Mouse (Mus musculus) layer of hippocampus, postnatal 25 days (tissue): Measurements from ENCODE around the gene Syngr3. TPM values are rescaled to one million over a fixed set of nuclear protein-coding genes. Genes with fewer than 3 reads are reported as not detected.
"Not testable (repeated sequence)": the region's sequence is repeated elsewhere in the genome, so short reads cannot be mapped to it uniquely, and the experiment has no call there.

Experiments
- DNase-seq, 2 experiments: peaks; one replicate each; pipeline ENCODE4 v3.0.0; 2022; ENCODE audit warnings: mixed read lengths in 2 of 2, low spot score in 1 of 2; ENCODE audit errors: extremely low spot score in 1 of 2
- total RNA-seq, 2 experiments: library from RNA; stranded (reverse); gene quantifications; 2 replicates each; pipeline ENCODE4 v1.2.3; 2021

The Syngr3 gene
- total RNA-seq, 2 experiments from 2014 or later: 160 to 178 TPM

DNA sequence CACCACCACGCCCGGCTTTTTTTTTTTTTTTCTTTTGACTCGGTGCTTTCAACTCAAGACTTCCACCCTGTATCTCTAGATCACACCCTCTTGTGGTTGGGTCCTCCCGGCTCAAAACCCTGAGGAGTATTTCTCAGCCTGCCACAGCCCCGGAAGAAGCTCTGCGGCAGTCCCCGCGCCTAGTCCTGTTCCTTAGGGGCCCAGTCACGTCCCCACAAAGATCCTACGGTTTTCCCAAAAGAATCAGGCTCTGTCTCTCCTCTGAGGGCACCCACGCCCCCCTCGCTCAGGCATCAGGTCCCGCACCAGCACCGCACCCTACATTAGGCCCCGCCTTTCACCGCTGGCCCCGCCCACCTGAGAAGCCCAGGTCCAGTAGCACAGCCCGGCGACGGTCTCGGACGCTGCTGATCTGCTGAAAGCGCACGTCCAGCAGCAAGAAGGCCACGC, 2.6 kb downstream of the Syngr3 start:
- no peak for DNase-seq

DNA sequence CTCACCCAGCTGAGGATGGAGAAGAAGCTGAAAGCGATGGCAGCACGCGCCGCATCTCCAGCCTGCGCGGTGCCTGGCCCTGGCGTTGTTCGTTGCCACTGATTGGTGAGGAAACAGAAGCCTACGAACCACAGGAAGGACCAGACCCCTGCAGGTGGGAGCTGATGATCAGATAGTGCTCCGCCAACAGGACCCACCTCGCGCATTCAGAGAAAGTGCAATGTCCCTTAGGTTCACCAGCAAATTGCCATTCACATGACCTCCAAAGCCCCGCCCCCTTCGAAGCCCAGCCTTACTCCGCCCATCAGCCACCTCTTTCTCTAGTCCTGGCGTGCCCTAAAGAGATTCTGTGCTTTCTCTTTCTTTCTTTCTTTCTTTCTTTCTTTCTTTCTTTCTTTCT, 3.2 kb downstream of the Syngr3 start:
- DNase-seq: no peak

GRCm38 (mm10) chr17:24677500-24678080, 12.2 kb downstream of the Syngr3 start:
- DNase-seq: no peak

- no peak for DNase-seq
Measured at GRCm38 (mm10) chr17:24676877-24677276, 12.9 kb downstream of the Syngr3 start.

GRCm38 (mm10) chr17:24676187-24676586, 13.6 kb downstream of the Syngr3 start:
- peak in 1 of 2 experiments; percentile 66 for DNase-seq

DNA sequence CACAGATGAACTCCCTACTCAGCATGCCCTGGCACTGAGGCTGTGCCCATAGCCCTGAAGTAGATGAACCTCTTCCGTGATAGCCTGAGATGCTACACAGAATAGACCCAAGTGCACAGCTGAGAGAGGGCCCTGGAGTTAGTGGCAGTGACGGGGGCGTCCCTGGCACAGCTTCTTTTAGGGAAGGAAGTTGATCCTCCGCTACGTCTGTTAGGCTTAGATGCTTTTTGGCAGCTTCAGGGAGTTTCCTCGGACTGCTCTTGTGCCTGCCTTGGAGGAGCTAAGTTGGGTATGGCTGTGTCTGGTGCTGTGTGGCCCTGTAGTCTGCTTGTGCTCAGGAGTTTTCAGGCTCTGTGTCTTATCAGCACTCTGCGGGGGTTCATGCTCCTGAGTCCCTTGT, 15.5 kb downstream of the Syngr3 start:
- DNase-seq: no peak

DNA sequence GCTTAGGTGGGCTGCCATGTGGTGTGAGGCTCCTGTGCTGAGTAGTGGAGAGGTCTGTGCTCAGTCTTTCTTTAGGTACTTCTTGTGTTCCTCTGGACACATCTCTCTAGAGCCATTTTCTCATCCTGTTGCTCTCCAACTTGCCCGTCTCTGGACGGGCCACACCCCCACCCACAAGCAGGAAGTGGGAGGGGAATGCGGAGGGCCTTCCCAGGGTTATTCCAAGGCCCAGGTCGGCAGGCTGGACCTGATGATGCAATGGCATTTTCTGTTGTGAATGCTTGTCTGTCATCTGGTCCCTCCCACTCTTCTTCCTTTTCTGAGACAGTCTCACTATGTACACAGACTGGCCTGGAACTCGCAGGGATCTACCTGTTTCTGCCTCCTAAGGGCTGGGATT, 17.6 kb downstream of the Syngr3 start:
- DNase-seq: no peak

GRCm38 (mm10) chr17:24671346-24671745, 18.4 kb downstream of the Syngr3 start:
- DNase-seq: no peak

DNA sequence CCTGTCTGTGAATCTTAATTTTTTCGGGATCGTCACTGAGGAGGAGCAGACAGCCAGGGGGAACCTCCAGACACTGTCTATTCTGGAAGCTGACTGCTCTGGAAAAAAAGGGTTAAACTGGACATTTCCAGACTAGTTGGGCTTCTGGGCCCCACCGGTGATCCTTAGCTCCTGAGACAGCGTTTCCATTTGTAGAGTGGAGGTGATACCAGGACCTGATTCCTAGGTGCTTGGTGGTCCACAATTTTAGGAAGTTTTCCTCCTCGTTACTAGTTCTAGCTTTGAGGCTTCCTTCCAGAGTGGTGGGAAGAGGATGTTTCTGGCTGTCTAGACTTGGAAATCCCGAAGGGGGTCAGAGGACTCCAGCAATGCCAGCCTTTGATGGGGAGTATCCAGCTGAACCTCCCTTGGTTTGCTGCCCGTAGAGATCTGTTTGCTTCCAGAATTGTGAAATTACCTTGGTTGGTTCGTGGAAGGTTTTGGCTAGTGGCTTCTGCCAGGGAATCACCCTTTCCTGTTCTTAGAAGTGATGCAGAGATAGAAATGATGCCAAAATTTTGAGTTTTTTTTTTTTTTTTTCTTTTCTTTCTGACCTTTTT, 19.4 kb downstream of the Syngr3 start:
- DNase-seq: no peak

DNA sequence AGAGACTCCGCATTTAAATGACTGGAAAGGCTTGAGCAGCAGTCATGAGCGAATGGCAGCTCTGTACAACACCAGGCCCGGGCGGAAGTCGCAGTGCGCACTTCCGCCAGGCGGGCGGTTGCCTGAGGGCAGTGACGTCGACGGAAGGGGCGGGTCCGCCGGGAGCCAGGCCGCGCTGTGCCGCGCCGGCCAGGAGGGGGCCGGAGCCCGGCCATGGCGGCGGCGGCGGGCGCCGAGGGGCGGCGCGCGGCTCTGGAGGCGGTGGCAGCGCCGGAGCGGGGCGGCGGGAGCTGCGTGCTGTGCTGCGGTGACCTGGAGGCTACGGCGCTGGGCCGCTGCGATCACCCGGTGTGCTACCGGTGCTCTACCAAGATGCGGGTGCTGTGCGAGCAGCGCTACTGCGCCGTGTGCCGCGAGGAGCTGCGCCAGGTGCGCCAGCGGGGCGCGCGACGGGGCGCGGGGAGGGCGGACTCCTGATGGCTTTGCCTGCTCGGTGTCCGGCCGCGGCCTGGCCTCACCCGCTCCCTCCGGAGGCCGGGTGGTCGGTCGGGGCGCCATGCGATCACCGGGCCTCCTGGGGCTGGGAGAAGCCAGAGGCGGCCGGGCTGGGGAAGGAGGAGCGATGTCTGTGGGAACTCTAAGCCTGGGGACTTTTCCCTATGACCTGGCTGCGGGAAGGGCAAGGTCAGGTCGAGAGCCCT, 20.1 kb downstream of the Syngr3 start, which contains the start of gene Zfp598:
Zfp598 (plus strand) TSS at position 143 of the 701 bp plus-strand sequence.
- DNase-seq: peak; percentile 87 to 88

GRCm38 (mm10) chr17:24669214-24669544, 20.6 kb downstream of the Syngr3 start:
- DNase-seq: not testable (repeated sequence)

DNA sequence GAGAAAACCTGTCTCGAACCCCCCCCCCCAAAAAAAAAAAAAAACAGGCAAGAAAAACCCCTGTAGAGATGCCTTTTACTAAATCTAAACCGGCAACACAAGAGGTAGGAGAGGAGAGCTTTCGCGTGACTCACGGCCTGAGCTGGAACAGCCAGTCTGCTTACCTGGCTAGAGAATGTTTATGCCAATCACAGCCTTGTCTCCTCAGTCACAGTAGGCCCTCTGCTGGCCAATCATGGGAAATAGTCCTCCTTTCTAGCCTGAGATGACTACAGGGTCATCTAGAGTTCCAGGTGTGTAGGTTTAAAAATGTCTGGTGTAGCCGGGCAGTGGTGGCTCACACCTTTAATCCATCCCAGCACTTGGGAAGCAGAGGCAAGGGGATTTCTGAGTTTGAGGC, 22.3 kb downstream of the Syngr3 start:
- DNase-seq: peak in 1 of 2 experiments; percentile 51

DNA sequence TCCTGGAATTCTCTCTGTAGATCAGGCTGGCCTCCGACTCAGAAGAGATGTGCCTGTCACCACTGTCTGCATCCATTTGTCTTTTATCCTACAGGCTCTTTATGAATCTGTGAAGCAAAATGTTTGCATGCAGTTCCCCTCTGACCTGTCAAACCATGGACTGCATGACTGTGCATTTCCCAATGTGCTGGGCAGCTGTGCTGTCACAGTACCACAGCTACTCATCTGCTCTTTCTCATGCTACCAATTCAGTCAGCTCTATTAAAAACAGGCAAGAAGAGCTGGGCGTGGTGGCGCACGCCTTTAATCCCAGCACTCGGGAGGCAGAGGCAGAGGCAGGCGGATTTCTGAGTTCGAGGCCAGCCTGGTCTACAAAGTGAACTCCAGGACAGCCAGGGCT, 22.7 kb downstream of the Syngr3 start:
- DNase-seq: not testable (repeated sequence)

DNA sequence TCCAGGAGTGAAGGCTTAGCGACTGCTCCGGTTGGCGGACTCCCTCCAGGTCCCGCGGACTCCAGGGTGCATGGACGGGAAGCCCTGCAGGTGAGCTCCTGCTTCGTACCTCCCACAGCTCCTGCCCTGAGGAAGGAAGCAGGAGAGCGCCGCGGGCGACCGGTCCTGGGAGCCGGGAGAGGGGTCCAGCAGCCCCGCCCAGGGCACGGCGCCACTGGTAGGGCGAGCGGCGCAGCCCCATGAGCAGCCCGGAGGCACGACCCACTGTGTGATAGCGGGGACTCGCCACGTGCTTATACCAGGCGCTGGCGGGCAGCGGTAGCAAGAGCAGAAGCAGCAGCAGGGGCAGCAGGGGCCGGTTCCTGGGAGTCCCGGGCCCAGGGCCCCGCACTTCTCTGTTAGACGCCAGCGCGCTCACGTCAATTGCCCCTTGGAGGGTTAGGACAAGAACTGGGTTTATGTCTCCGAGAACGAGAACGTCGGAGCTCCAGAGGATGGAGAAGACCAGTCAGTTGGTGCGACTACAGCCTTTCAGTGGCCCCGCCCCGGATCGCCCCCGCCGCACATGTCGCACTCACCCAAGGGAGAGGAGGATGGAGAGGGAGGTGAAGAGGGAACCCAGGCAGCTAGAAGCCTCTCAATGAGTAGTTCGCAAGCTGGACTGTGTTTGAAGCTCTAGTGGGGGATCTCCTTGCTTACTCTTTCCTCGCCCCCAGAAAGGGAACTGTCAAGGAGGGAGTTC, 31.6 kb downstream of the Syngr3 start, which contains the start of gene Npw:
Npw (minus strand) TSS at position 441 of the 742 bp plus-strand sequence.
- no peak for DNase-seq

DNA sequence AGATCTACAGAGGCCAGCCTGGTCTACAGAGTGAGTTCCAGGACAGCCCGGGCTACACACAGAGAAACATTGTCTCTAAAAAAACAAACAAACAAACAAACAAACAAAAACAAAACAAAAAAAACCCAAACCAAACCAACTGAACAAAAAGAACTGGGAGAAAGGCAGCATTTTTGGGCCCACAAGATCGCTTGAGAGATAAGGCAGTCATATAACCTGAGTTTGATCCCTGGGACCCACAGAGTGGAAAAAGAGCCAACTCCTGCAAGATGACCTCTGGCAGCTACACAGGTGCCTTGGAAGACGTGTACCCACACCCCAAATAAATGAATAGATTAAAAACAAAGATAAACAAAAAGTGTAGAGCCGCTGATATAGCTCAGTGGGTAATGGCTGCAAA, 34.8 kb downstream of the Syngr3 start:
- no peak for DNase-seq

DNA sequence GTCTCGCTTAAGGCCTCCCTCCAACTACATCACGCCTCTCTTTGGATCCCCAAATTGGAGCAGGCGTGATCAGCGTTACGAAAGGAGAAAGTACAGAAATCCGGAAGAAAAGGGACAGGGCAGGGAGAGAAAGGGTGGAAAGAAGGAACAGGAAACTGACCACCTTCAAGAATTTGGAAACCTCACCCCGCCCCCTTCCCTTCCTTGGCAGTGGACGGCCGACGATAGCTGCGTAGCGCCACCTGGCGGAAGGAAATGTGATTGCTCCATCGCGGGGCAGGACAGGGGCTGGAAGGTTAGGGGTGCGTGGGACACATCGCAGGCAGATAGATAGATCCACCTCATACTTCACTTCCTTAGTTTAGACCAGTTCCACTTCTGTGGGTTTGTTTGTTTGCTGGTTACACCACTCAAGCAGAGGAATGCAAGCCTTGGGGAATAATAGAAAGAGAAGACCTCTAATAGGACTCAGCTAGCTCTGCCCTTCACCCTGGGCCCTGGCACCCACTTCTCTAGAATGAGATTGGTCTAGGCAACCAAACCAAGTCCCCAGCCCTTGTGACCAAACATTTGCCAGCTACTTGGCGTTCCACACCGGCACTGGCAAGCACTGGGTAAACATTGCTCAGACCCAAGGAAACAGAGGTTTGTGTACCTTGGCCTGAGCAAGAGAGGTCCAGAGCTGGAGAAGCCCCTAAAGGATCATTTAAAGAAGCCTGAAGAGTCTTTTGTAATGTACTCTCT, 35.6 kb downstream of the Syngr3 start:
- peak; percentile 42 to 72 for DNase-seq

DNA sequence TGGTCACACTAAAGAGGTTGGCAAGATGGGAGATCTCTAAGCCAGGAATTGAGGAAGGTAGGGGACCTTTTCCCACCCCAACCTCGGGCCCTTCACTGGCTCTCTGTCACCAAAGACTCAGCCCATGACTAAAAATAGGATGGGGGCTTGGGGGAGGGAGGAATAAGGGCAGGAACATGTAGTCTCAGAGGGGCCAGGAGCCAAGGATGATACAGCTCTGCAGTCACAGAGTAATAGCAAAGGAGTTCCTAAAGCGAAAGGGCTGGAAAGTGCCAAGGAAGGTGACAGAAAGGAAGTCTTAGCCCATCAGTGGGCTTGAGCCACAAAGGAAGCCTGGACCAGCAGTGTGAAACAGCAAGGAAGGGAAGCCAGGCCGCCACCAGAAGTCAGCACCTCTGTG, 37.9 kb downstream of the Syngr3 start:
- DNase-seq: no peak

GRCm38 (mm10) chr17:24650766-24651165, 39.0 kb downstream of the Syngr3 start:
- no peak for DNase-seq

DNA sequence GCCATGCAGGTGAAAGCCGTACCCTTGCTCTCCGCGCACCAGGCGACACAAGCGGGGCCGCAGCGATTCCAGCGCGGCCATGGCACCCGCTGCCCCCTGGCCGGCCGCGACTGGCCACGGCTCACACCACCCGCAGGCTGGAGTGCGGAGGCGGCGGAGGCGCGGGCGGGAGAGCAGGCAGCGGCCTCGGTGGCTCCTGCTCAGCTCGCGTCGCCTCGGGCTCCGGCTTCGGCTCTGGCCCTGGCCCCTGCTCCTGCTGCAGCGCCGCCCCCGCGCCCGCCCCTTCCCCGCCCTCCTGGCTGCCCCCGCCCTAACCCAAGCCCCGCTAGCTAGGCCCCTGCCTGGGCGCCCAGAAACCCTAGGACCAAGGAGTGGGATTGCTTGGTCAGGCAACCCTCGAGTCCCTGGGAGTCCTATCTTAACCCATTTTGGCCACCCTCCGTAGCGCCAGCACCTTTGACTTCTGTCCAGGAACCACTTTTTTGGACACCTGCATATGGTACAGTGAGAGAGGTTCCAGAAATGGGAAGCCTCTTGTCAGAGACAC, 39.6 kb downstream of the Syngr3 start, which contains the start of gene Slc9a3r2:
Slc9a3r2 (minus strand) TSS at position 258 of the 547 bp plus-strand sequence.
- peak; percentile 21 to 26 for DNase-seq

- no peak for DNase-seq
Measured at GRCm38 (mm10) chr17:24649581-24650069, 40.1 kb downstream of the Syngr3 start.
